Mouse (Mus musculus): Measurements from ENCODE around the gene Capn7. TPM values are rescaled to one million over a fixed set of nuclear protein-coding genes. Genes with fewer than 3 reads are reported as not detected.

Capn7 gene
- total RNA-seq, 4 experiments from 2014 or later = 34.9 to 44.0 (median 40.9) TPM

DNA sequence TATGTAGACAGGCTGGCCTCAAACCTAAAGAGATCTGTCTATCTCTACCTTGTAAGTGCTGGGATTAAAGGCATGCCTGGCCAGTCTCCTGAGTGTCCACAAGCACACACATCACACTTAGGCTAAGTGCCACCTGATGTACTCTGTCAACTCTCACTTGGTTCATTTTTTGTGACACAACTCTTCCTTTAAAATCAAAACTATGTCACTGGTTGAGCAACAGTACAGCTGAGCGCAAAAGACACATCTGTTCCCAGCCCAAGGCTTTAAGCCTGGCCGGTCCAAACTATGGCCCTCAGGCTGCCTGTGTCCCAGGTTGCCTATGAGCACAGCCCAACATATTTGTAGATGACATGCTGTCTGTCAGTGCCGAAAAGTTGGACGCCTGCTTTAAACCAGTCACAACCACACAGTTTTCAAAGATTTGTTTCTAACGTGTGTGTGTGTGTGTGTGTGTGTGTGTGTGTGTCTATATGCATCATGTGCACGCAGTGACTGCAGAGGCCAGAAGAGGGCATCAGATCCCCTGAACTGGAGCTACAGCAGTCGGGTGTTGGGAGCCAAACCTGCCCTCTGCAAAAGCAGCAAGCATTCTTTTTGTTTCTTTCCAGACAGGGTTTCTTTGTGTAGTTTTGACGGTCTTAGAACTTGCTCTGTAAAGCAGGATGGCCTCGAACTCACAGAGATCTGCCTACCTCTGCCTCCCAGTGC is 58.5 kb downstream of the Capn7 start:
- DNase-seq (ENCODE audit: low spot score in 2 of 2) = no peak

DNA sequence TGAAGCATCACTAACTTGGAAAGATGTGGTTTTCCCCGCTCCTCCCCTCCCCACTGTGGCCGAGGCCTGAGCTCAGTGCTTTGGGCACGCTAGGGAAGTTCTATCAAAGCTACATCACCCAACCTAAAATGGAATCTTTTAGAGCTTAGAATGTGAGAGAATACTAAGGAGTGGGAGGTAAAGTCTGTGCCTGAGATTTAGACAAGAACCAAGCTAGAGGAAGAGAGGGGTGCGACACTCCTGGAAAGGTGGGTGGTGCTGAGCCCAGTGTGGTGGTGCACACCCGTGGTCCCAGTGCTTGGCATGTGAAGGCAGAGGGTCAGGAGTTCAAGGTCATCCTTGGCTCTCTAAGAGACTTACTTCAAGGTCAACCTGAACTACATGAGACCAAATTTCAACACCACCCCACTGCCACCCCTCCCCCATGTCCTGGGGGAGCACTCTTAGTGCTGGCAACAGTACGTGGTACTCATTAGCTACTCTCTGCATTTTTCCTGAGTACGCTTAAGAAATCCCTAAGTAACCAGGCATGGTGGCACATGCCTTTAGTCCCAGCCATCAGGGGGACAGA is 59.3 kb downstream of the Capn7 start:
- DNase-seq (ENCODE audit: low spot score in 2 of 2) = no peak

DNA sequence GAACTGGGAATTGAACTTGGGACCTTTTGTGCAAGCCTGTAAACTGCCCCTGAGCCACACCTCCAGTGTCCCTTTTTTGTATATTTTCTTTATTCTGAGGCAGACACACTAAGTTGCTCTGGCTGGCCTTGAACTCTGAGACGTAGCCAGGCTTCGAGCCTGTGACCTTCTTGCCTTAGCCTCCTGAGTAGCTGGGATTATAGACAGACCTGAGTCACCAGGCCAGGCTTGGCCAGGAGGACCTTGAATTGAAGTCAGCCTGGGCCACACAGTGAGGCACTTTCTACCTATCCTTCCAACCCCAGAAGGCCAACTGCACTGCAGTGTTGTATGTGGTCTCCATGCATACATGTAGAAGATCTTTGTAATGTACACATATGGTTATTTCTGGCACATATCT is 60.0 kb downstream of the Capn7 start:
- DNase-seq (ENCODE audit: low spot score in 2 of 2) = no peak

DNA sequence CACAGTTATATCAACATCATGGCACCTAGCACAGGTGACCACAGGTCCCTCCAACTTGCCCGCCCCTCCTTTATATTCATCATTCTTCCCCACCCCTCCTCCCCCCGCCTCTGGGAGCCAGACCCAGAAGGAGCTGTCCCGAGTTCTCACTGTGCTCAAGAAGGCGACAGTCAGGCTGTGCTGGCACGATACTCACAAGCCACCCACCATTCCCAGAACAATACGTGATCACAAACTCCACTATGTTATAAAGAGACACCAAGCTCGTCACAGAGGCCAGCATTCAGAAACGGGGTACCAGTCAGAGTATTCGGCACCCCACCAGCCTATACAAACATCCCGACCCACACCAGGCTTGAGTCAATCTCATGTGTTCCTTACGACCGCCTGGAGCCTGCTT is 60.9 kb downstream of the Capn7 start:
- DNase-seq (ENCODE audit: low spot score in 2 of 2) = no peak

DNA sequence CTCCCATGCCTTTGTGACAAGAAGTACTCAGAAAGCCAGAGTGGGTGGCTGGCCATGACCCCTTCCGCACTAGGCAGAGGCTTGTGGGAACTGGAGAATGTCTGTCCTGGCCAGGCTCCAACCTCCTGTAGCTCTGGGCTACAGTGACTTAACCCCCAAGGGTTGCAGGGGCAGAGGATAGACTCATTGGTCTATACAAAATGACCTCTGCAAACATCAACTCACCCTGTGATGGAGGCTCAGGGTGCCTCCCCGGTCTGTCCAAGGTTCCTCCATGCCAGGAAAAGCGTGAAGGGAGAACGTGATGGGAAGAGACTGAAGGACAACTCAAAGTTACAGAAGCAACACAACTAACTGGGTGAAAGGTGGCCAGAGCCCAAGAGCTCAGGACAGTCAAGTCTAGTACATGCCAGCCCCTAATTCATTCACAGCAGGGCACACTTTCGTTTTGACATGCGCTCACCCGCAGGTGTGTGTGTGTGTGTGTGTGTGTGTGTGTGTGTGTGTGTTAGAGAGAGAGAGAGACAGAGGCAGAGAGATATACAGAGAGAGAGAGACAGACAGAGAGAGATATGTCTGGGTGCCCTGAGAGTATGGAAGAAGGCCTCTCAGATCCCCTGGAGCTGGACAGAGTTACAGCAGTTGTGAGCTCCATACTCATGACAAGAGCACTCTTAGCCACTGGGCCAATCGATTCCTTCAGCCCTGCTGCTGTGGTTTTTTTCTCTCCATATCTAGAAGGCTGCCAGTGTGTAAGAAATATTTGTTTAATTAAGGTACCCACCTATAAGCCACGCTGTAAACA is 61.6 kb downstream of the Capn7 start:
- DNase-seq (ENCODE audit: low spot score in 2 of 2) = no peak

DNA sequence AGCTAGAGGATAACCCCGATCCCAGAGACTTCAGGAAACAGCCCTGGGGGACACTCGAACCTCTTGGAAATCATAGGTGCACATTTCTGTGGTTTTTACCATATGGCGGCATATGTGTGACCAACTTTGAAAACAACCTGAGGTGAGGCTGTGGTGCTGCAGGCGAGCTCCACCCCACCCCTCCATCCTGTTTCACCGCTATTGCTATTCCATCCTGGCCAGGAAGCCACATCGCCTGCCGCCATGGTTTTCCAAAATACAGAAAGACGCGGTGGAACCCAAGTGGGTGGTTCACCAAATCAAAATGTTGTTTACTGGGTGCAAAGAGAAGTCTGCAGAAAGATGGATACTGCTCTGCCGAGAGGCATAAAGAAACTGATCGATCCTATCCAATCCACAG is 62.4 kb downstream of the Capn7 start:
- DNase-seq (ENCODE audit: low spot score in 2 of 2) = no peak

DNA sequence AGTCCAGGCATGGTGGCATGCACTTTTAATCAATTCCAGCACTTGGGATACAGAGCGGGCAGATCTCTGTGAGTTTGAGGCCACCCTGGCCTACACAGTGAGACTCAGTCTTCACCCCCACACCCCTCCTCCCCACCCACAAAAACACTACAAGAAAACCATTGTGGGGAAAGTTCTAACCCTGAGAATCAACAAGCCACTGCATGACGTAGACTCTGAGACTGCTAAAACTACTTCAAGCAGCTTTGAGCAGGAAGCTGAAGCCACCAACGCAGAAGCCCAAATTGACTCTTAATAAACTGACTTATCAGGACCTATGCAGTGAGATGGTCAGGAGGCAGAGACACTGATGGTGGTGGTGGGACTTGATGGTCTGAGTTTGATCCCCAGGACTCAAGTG is 62.8 kb downstream of the Capn7 start:
- DNase-seq (ENCODE audit: low spot score in 2 of 2) = no peak

DNA sequence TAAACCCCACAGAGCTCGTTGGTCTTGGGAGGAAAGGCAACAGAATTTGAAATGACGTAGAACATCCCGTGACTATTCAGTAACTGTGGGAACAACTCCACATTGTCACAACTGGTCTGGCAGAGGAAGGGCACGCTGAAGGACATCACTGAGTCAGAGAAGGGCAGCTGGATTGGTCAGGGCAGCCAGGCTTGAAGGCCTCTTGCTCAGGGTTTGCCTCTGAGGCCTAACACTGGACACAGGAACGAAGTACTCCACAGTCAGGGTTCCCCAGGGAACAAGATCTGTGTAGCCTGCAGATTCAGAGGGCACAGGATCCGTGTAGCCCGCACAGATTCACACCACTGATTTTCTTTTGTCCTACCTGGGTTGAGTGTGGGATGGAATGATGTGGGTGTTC is 63.8 kb downstream of the Capn7 start:
- no peak for DNase-seq (ENCODE audit: low spot score in 2 of 2)

DNA sequence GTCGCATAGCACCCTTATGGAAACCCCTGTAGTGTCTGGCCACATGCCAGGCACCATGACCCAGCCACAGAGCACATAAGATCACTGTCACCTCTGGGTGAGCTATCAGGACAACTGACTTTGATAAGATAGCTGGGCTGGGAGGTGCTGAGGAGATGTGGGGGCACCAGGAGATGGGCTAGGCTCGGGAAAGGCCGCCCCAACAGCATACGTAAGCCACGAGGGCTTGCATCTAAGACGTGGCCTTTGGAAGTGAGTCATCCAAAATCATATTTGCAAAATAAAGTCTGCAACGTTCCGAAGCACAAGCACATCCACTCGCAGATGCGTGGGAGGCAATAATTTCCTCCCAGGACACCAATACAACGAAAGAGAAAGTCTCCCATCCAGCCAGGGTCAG is 64.5 kb downstream of the Capn7 start:
- no peak for DNase-seq (ENCODE audit: low spot score in 2 of 2)

DNA sequence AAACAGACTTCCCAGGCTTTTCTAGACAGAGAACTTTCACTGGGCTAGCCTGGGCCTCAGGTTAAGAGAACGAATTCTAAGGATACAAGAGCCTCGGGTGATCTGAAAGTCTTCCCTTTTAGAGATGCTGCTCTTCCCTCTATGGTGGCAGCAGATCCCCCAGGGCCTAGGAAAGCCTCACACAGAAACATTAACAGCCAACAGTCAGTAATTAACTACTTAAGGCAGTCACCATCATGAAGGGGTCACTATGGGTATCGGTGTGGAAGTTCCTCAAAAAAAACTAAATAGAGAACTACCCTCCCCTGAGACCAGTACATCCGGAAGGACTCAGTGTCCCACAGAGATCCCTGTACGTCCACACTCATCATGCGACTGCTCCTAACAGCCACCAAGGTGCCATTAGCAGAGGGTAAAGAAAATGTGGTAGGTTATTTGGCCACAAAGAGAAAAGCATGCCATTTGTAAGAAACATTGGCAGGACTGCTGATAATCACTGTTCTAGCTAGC is 65.5 kb downstream of the Capn7 start:
- DNase-seq (ENCODE audit: low spot score in 2 of 2) = no peak

DNA sequence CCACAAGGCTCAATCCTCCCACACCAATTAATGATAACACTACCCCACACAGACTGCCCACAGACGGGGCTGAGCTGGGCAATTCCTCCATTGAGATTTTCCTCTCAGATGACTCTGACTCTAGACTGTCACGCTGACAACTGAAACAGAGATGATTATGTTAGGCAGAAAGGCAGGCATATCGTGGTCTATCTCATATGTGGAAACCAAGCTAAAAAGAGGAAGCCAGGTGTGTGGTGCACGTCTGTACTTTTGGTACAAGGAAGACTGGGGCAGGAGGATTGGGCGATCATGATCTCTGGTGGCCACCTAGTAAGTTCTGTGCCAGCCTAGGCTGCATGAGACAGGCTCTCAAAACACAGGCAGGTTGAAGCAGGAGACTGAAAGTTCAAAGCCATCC is 66.3 kb downstream of the Capn7 start:
- DNase-seq (ENCODE audit: low spot score in 2 of 2) = no peak

DNA sequence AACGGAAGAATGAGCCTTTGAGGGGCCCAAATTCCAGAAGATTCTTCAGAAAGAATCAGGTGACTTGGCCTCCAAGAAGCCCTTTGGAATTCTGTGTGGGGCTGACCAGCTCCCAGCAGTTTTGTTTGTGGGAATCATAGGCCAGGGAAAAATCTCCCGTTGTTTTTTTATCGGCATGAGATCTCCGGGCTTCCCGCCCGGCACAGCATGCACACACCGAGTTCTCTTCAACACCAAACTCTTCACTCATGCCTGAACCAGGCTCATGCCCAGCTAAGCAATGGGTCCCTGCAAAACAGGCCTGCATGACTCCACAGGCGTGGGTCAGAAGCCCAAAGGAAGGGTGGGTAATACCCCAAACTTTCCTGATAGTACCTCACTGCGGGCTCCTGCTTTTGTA is 67.1 kb downstream of the Capn7 start:
- no peak for DNase-seq (ENCODE audit: low spot score in 2 of 2)

DNA sequence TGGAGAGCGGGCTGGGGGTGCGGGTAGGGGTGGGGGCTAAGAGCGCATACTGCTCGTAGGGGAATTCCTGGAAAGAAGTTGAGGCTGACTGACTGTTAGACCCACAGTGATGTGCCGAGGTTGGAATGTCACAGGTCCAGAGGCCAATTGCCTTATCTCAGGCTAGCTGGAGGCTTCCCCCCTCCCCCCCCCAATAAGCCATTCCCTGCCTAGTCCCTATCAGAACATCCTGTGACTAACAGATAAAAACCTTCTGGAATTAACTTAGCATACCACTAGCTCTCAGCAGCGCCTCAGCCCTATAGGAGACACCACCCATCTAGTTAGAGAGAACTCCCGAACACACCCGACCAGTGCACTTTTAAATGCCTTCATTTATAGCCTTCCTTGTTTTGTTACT is 67.6 kb downstream of the Capn7 start:
- no peak for DNase-seq (ENCODE audit: low spot score in 2 of 2)

DNA sequence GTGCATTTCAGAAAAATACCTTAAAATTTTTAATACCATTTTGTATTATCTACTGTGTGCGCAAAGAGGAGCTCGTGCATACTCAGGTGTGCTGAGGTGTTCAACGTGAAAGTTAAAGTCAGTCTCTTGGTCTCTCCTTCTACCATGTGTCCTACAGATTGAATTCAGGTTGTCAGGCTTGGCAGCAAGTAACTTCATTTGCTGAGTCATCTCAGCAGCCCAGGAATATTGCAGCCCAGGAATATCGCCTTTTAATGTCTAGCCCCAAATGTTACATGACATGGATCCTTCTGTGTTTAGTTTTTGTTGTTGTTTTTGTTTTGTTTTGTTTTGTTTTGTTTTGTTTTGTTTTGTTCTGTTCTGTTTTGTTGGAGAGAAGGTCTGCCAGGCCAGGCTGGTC is 68.2 kb downstream of the Capn7 start:
- DNase-seq (ENCODE audit: low spot score in 2 of 2) = no peak

DNA sequence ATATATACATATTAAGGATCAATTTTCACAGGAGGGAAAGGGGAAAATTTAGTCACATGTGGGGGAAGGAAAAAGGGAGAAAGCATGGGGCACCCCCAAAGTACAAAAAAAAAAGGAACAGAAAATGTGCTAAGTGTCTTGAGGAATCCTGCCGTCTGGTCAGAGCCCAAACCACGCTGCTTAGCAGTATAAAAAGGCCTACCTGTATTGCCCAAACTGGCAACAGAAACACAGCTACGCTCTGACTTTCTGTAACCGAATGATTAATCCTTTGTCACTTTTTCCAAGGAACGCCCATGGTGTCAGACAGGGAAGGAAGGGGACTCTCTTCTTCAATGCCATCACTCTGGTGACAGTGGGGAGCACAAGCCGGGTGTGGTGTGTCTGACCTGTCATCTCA is 69.2 kb downstream of the Capn7 start:
- no peak for DNase-seq (ENCODE audit: low spot score in 2 of 2)

DNA sequence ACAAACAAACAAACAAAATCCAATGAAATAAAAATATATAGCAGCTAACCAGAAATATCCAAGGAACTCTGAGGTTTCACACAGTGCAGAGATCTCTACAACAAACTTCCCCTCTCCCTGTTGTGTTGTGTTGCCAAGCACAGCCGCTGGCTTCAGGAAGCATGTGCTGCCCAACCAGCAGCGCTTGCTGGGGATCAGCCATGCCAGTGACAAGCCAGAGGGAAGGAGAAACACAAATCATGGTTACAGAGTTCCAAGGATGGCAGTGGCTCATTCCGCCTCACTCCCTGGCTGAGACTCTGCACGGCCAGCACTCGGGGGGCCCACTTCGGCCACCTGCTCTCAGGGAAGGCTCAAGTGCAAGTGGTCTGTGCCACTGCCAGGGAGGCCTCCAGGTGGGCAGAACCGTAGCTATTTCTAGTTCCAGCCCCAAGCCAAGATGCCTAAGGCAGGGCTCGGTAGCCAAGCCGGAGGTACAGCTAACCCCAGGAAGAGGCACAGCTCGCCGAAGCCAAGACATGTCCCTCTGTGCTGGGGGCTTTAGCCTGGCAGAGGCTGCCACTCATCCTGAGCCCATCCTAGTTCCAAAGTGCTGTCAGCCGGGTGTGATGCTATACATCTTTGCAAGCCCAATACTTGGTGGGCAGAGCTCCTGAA is 69.8 kb downstream of the Capn7 start:
- DNase-seq (ENCODE audit: low spot score in 2 of 2) = no peak

DNA sequence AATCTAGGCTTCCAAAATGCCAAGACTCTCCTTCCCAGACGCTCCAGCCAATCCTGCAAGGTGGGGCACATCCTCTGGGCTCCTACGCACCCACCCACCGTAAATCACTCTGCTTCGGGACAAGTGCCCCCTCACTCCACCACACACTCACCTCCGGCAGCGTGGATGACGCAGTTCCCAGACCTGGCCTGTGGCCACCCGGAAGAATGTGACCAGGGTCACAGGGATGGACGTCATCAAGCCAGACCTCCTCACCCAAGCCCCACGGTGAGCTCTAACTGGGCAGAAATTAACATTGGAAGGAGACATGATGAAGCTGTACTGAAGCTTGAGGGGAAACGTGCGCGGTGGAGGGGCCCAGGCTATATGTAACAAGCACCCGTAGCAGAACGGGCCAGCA is 70.8 kb downstream of the Capn7 start:
- DNase-seq (ENCODE audit: low spot score in 2 of 2) = no peak

DNA sequence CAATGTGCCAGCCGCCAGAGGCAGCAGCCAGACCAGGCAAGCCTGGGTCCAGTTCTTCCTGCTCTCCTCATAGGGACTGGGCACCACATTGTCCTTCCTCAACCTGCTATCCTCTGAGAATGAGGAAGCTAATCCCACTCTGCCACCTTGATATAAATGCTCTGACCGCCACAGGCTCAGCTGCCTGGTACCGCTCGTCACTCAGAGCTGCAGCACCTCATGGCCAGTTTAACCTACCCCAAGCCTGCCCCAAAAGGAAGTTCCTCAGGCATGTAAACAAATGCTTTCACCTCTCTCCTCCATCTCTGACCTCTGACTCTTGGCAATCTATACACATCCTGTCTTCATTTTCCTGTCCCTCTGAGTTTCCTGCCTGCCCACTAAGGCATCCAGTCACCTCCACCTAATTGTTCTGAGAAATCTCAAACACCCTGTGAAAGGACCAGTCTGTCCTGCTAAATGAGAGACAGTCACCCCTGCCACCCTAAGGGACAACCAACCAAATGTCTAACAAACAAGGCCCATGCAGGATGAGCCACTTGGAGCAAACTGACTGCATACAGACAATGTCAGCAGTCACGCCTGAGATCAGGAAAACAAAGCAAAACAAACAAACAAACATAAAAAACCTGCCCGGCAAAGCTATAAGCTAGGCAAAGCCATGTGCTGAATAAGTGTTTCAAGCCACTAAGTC is 71.6 kb downstream of the Capn7 start:
- no peak for DNase-seq (ENCODE audit: low spot score in 2 of 2)

DNA sequence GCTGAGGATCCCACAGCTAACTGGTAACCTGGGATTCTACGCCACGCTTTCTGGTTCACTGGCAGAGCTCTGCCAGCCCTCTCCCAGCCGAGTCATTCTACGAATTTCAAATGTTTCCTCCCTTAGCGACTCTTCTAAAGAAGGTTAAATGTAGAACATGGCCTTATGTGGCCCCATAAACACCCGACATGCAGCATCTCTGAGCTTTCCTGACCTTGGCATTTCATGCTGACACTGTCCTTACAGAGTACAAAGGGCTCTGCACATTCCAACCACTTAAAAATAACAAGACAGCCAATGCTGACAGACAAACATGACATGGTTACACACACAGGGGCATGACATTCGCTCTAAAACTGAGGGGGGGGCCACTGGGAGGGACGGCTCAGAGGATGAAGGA is 72.2 kb downstream of the Capn7 start:
- no peak for DNase-seq (ENCODE audit: low spot score in 2 of 2)

DNA sequence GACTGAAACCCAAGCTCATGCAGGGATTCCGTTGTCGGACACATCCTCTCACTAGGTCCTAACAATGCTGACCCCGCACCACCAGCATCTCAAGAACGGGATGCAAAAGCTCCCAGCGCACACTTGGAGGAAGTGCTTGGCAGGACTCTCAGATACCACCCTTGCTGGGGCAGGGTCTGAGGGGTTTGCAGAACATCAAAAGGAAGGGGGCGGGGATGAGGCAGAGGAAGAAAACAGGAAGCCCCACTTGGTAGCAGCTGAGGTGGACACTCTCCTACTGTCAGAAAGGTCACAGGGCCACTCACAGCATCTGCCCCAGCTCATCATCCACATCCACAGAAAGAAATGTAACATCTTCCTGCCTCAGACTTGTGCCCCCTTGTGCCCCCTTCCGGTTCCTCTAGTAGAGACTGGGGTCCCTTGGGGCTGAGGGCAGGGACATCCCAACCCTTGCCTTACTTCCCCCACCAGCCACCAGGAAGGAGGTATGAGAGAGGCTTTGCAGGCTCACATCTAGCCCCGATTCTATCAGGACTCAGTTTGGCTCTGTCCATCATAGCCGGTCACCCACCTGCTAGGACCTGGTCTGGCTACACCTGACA is 73.8 kb downstream of the Capn7 start:
- DNase-seq (ENCODE audit: low spot score in 2 of 2) = no peak

DNA sequence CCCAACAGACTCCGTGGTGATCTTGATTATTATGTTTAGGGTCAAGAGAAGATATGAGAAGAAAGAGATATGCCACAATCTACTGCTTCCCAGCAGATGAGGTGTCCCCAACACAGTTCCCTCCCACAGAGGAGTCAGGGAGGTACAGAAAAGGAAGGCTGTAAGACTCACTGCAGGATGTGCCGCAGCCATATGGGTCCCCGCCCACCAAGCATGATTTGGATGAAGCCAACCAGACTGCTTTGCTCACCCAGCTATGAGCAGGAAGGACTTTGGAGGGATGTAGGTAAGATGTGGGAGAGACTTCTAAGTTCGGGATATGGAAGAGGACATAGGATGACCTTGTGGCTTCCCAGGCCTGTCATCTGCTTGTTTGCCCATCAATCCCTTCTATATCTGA is 74.3 kb downstream of the Capn7 start:
- DNase-seq (ENCODE audit: low spot score in 2 of 2) = peak; percentile 67 to 72

Data from layer of hippocampus, adult 8-10 months (tissue).